Mouse (Mus musculus) cortical plate, adult 2 months (tissue): ENCODE measurements at regions not wholly inside any gene's neighbourhood (a gene's known extent, or its start where the extent isn't known, plus 50 kb on each side); places are given as distances from the start of the nearest gene placed in this dataset.

Experiments used
- H3K27ac ChIP-seq: fragments of 200-500 bp; 2 replicates; pipeline ENCODE4 v1.5.1; 2012; ENCODE audit warnings: low read length, control low read depth, inconsistent platforms; ENCODE audit not compliant: insufficient read depth
- H3K4me1 ChIP-seq: fragments of 200-500 bp; 2 replicates; pipeline ENCODE4 v1.6.1; 2011; ENCODE audit warnings: low read length; ENCODE audit not compliant: control insufficient read depth, insufficient read depth
- H3K4me3 ChIP-seq: fragments of 200-500 bp; 2 replicates; pipeline ENCODE4 v1.5.1; 2011; ENCODE audit warnings: mild to moderate bottlenecking, low read length, control low read depth; ENCODE audit not compliant: insufficient read depth
- CTCF ChIP-seq: fragments of 200-500 bp; IDR thresholded peaks from 2 replicates; pipeline ENCODE4 v1.5.1; 2011; ENCODE audit warnings: mild to moderate bottlenecking, control low read depth, low read length; ENCODE audit not compliant: insufficient read depth; ENCODE audit errors: extremely low read depth
- POLR2A ChIP-seq: fragments of 200-500 bp; IDR thresholded peaks from 2 replicates; pipeline ENCODE4 v1.6.1; 2011; ENCODE audit warnings: mild to moderate bottlenecking, low read length, control low read depth; ENCODE audit not compliant: insufficient read depth; ENCODE audit errors: extremely low read depth

- H3K4me3 ChIP-seq = no peak overlapping the region
- no peak overlapping the region for H3K27ac ChIP-seq
- H3K4me1 ChIP-seq = no peaks in the 10 kb centered on the region
- TF ChIP-seq POLR2A (no peak), CTCF (no peak)
These were observed 201.3 kb upstream of the Tent5a start for GRCm38 (mm10) chr9:85528421-85528820.

DNA sequence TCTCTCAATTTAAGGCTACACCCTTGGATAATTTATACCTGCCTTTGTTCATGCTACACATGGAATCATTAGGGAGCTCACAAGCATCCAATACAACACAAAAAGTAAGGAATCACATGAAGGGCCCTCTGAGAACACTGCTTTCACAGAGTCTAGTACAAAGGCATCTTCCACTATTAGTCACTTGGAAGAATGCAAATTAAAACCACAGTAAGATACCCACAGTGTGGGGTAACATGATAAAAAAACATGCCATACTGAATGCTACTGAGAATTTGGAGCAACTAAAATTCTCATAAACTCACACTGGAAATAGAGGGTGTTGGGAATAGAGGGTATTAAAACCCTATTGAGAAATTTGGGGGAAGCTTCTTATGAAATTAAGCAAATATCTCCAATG, 197.6 kb upstream of the Tent5a start:
- TF ChIP-seq CTCF = no peak
- H3K4me1 ChIP-seq = no peaks in the 10 kb centered on the region

DNA sequence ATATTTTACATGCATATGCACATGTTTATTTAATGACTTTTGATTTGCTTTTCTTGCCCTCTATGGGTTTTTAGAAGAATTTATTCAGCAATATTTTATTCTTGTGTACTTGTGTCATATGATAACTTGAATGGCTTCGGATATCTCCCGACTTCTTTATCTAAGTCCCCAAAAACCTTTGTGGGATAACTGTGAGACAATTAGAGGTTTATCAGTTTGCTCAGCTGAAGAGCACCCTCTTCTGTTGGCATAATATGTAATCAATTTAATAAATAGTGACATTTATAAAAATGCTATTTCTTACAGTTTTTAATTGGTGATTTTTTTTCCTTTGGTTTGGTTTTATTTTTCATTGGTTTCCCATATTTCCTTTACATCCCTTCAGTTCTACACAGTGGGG, 194.2 kb upstream of the Tent5a start:
- Histone ChIP-seq H3K27ac (no peak overlapping the region), H3K4me3 (no peak overlapping the region), H3K4me1 (no peaks in the 10 kb centered on the region)
- no peak for TF ChIP-seq CTCF
- TF ChIP-seq POLR2A = no peak

More for the DNA sequence above, 197.6 kb upstream of the Tent5a start:
- H3K27ac ChIP-seq = no peak overlapping the region
- no peak overlapping the region for H3K4me3 ChIP-seq

- Histone ChIP-seq H3K4me1 (no peaks in the 10 kb centered on the region), H3K27ac (no peak overlapping the region), H3K4me3 (no peak overlapping the region)
- TF ChIP-seq POLR2A (no peak), CTCF (no peak)
These were observed 193.8 kb upstream of the Tent5a start for GRCm38 (mm10) chr9:85520941-85521340.

DNA sequence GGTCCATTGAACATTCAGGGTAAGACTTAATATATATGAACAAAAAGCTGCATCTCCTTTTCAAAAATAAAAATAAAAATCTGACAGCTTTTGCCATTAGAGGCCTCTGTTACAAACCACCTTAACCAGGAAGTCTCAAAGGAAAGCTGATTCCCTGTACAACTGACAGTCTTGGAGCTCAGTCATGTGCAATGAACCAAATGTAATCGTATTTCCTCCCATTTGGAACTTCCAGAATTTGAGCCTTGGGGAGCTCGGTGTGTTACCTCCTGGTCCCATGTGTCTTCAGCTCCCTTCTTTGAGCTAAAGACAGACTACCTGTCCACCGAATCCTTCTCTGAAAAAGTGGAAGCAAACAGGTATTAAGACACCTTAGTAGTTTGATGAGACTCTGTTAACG, 171.9 kb upstream of the Tent5a start:
- Histone ChIP-seq H3K4me1 (no peaks in the 10 kb centered on the region), H3K4me3 (no peak overlapping the region), H3K27ac (no peak overlapping the region)
- TF ChIP-seq POLR2A = no peak
- TF ChIP-seq CTCF = no peak

DNA sequence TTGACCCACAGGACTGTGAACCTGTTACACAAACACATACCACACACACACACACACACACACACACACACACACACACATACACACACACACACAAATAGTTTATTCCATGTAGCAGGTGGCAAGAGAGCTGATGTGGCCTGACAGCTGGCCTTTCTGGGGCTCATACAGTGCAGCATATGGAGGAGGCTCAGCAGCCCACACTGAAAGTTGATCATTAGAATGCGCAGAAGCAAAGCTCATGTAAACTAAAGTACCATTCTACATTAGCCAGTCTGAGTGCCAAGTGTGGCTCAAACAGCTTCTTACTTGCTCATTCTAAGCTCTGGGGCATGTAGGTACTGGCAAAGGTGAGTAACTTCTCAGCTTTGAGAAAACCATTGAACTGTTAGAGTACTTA, 170.2 kb upstream of the Tent5a start:
- no peak overlapping the region for H3K4me3 ChIP-seq
- H3K27ac ChIP-seq = no peak overlapping the region
- no peak for TF ChIP-seq POLR2A
- no peak for TF ChIP-seq CTCF
- no peaks in the 10 kb centered on the region for H3K4me1 ChIP-seq

DNA sequence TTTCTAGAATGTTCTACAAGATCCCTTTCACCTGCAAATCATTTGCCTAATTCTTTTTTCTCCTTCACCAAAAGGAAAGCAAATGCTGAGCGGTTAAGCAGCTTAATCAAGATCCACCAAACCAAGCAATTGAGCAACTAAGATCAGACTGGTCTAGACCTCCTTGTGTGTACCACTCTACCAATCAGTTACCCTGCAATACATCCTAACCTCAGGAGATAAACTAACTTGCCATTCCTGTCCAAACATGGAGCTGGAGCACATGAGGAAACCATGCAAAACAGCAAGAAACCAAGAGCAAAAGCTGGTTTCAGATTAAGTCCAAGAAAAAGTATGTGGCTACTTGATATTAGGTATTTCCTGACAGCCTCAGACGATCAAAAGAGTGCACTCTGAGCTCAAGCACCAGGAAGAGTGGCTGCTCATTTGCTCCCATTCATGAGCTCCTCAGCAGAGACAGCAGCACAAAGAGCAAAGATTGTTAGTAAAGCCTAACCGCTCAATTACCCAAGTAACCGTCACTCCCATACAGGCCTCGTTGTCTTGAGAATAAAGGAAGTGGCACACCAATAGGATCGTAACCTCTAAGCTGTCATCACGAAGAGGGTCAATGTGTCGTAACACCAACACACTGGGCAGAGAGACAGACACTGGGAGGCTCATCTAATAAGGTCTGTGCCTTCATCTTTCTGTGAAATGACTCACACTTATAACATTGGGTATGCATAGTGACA, 169.5 kb upstream of the Tent5a start:
- Histone ChIP-seq H3K27ac (no peak overlapping the region), H3K4me1 (no peaks in the 10 kb centered on the region), H3K4me3 (no peak overlapping the region)
- TF ChIP-seq POLR2A = no peak
- no peak for TF ChIP-seq CTCF

GRCm38 (mm10) chr9:85495056-85495455, 167.9 kb upstream of the Tent5a start:
- TF ChIP-seq POLR2A = no peak
- no peak overlapping the region for H3K4me3 ChIP-seq
- no peak overlapping the region for H3K27ac ChIP-seq
- no peaks in the 10 kb centered on the region for H3K4me1 ChIP-seq

DNA sequence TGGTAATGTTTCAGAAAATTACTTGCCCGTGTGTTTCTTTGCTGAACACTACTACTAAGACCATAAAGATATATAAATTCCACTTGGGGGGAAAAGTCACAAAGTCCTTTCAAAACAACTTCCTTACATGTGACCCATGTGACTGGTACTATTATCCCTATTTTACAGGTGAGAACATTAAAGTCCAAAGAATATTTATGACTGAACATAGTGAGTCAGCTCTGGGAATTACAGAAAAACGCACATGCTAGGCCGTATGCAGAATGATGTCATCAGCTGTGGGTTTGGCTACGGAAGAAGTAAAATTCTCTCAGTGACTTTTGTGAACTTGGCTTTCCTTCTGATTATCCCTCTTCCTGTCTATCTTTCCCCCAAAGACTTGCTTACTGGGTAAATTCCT, 166.6 kb upstream of the Tent5a start:
- H3K4me1 ChIP-seq = no peaks in the 10 kb centered on the region
- TF ChIP-seq POLR2A (no peak), CTCF (no peak)
- H3K27ac ChIP-seq = no peak overlapping the region
- H3K4me3 ChIP-seq = no peak overlapping the region

- no peak overlapping the region for H3K4me3 ChIP-seq
- TF ChIP-seq CTCF = no peak
- no peak for TF ChIP-seq POLR2A
- H3K4me1 ChIP-seq = no peaks in the 10 kb centered on the region
- H3K27ac ChIP-seq = no peak overlapping the region
These were observed 163.2 kb upstream of the Tent5a start for GRCm38 (mm10) chr9:85490367-85490766.

- Histone ChIP-seq H3K4me3 (no peak overlapping the region), H3K27ac (no peak overlapping the region), H3K4me1 (no peaks in the 10 kb centered on the region)
- TF ChIP-seq CTCF = no peak
- no peak for TF ChIP-seq POLR2A
These were observed 160.8 kb upstream of the Tent5a start for GRCm38 (mm10) chr9:85487915-85488314.
